Mouse (Mus musculus): ENCODE data around the gene Kmt2c.

The Kmt2c gene

DNA sequence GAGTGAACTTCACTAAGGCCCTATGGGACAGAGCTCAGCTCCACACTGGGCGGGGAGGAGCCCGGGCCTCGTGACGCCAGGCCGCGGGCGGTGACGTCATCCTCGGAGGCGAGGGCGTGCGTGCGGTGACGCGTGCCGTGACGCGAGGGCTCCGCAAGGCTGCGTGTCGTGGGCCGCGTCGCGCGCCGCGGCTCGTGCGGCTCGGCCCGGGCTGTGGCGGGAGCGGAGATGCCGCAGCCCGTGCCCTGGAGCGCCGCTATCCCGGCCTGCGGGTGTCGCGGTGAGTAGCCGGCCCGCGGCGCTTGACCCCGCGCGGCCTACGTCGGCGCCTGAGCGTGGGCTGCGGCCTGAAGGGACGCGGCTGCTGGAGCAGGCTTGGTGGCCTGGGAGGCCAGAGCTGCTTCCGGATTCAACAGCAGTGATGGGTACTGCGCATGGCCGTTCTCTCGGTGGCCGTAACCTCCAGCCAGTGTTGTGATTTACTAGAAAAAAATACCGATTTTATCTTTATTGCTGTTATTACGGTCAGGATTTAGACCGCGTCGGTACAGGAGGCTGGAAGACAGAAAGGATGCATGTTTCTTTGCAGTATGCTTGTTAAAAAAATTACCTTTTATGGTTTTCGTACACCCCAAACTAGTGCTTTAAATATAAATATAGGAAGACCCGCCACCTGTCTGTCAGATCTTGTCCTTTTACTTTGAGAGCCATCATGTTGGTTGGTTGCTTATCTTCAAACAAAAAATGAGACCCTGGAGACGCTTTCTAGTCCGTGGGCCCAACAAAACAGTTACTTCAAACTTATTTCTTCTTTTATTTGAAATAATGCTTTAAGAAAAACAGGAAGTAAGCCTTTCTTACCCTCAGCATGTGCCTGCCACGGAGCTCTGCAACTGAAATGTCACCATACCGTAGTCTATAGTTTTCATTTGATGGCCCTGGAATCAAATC lies 275.6 kb downstream of the Kmt2c start, which contains the start of gene E130116L18Rik:
E130116L18Rik (minus strand) TSS at position 402 of the 951 bp plus-strand sequence.
- DNase-seq (ENCODE audit: low spot score in 2 of 2): peak; percentile 69 to 91

Measured in left cerebral cortex, adult 9 months (tissue).